Comparison of ENCODE assay signal across 9 mouse cellular contexts in the genomic region with DNA sequence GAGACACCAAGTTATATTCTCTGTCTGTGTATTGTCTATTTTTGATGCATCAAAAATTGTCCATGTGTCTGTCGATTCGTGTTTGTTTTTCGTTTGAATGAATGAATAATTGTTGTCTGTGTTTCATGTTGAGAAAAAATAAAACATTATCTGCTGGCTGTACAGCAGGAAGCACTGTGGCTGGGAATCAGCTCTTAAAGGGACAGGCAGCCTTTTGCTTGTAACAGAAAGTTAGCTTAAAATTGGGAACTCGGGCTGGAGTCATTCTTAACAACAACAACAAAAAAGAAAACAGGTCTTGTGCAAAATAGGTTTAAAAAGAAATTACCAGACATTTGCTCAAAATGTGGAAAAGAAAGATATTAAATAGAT. TPM values are rescaled to one million over a fixed set of nuclear protein-coding genes. Genes with fewer than 3 reads are reported as not detected.
DNase-seq lines count a peak whose midpoint lies in the region; ATAC-seq and TF ChIP-seq lines count a peak whose summit lies in the region.
"Had no signal": no experiment of that assay in that cellular context is flagged by ENCODE, and none has a peak within 500 bp of the region (broad histone marks: within the 10 kb centered on the region; RNA-seq: fewer than 3 reads in every experiment).

No protein-coding gene starts in this region.

- no peak overlapping the region for H3K9ac ChIP-seq in kidney, postnatal 0 days (ENCODE audit: low read depth, low read length)
- peak overlapping the region; percentile 53 for H3K9ac ChIP-seq in intestine, embryonic 14.5 days (ENCODE audit: low read length)
- H3K9ac ChIP-seq in midbrain, embryonic 14.5 days (replicated peaks; ENCODE audit: low read length), result peak overlapping the region; percentile 64

- no peaks in the 10 kb centered on the region for H3K27me3 ChIP-seq in kidney, postnatal 0 days (ENCODE audit: insufficient read depth, low read length)
- no peaks in the 10 kb centered on the region for H3K27me3 ChIP-seq in intestine, embryonic 14.5 days (replicated peaks; ENCODE audit: control insufficient read depth, insufficient read depth, low read length)
- H3K27me3 ChIP-seq in midbrain, embryonic 14.5 days (ENCODE audit: control insufficient read depth, insufficient read depth, low read length), result no peaks in the 10 kb centered on the region

- DNase-seq in kidney, postnatal 0 days (ENCODE audit: low spot score), result no peak
- DNase-seq in kidney, adult 11 months, result no peak
- no peak for DNase-seq in intestine, embryonic 14.5 days (ENCODE audit: low spot score)
- DNase-seq in midbrain, embryonic 14.5 days, result no peak
- no peak for DNase-seq in left cerebral cortex, postnatal 14 days (ENCODE audit: low spot score in 2 of 2)
- no peak for DNase-seq in lung, postnatal 36 days
- DNase-seq in retina, embryonic 14.5 days (ENCODE audit: low spot score), result no peak

- peak; percentile 14; the same call in 1 of the 2 replicates for ATAC-seq in kidney, postnatal 0 days (replicated peaks; ENCODE audit: low FRiP score, low read depth)
- ATAC-seq in intestine, embryonic 14.5 days (replicated peaks; ENCODE audit: low FRiP score, low TSS enrichment, low read depth), result peak; percentile 30; the same call in 1 of the 2 replicates
- peak; percentile 34; the same call in 1 of the 2 replicates for ATAC-seq in midbrain, embryonic 14.5 days (ENCODE audit: low FRiP score, low TSS enrichment)

- no peaks in the 10 kb centered on the region for H3K9me3 ChIP-seq in kidney, postnatal 0 days (replicated peaks; ENCODE audit: low read length)
- no peaks in the 10 kb centered on the region for H3K9me3 ChIP-seq in intestine, embryonic 14.5 days (ENCODE audit: control insufficient read depth, low read length)
- H3K9me3 ChIP-seq in midbrain, embryonic 14.5 days (ENCODE audit: control insufficient read depth, low read length), result no peaks in the 10 kb centered on the region

- TF ChIP-seq POLR2A in embryonic fibroblast, embryonic 13.5 days (IDR thresholded peaks at IDR 0.05; ENCODE audit: low read depth, low read length), result no peak

- TF ChIP-seq CTCF in kidney, postnatal 0 days (IDR thresholded peaks at IDR 0.05; ENCODE audit: low read depth), result no peak
- no peak for TF ChIP-seq CTCF in embryonic fibroblast, embryonic 13.5 days (IDR thresholded peaks at IDR 0.05; ENCODE audit: borderline replicate concordance, insufficient read depth, low read length)

- intact Hi-C loops in left cerebral cortex, postnatal 14 days (cut with DNase I), result loop anchor here (10.0 kb wide), 1 partner anchor 712 kb away; no protein-coding TSS in a partner anchor

- H3K27ac ChIP-seq in kidney, postnatal 0 days, result no peak overlapping the region
- no peak overlapping the region for H3K27ac ChIP-seq in embryonic fibroblast, embryonic 13.5 days (ENCODE audit: insufficient read depth, low read length)
- H3K27ac ChIP-seq in intestine, embryonic 14.5 days (ENCODE audit: low read depth), result peak overlapping the region; percentile 83
- H3K27ac ChIP-seq in midbrain, embryonic 14.5 days (replicated peaks; ENCODE audit: low read depth, low read length), result peak overlapping the region; percentile 83

- H3K4me3 ChIP-seq in kidney, postnatal 0 days (replicated peaks; ENCODE audit: low read depth, low read length), result peak overlapping the region; percentile 58
- peak overlapping the region; percentile 60; the same call in 1 of the 2 replicates for H3K4me3 ChIP-seq in embryonic fibroblast, embryonic 13.5 days (ENCODE audit: insufficient read depth, low read length)
- peak overlapping the region; percentile 50 for H3K4me3 ChIP-seq in intestine, embryonic 14.5 days (ENCODE audit: low read depth, low read length)
- H3K4me3 ChIP-seq in midbrain, embryonic 14.5 days (replicated peaks; ENCODE audit: low read depth, low read length), result peak overlapping the region; percentile 83

- 2% methylated on average over 4 of the region's 4 CpGs for WGBS in kidney, postnatal 0 days
- WGBS in intestine, embryonic 14.5 days, result 0% methylated on average over 4 of the region's 4 CpGs
- 0% methylated on average over 4 of the region's 4 CpGs for WGBS in midbrain, embryonic 14.5 days

- H3K4me2 ChIP-seq in kidney, postnatal 0 days (ENCODE audit: low read length), result peak overlapping the region; percentile 96
- peak overlapping the region; percentile 75 for H3K4me2 ChIP-seq in intestine, embryonic 14.5 days (ENCODE audit: low read length)
- H3K4me2 ChIP-seq in midbrain, embryonic 14.5 days (ENCODE audit: low read length), result peak overlapping the region; percentile 74

- H3K36me3 ChIP-seq in kidney, postnatal 0 days (ENCODE audit: insufficient read depth, low read length), result no peaks in the 10 kb centered on the region
- no peaks in the 10 kb centered on the region for H3K36me3 ChIP-seq in intestine, embryonic 14.5 days (ENCODE audit: control insufficient read depth, insufficient read depth, low read length)
- no peaks in the 10 kb centered on the region for H3K36me3 ChIP-seq in midbrain, embryonic 14.5 days (ENCODE audit: control insufficient read depth, insufficient read depth, low read length)

- H3K4me1 ChIP-seq in kidney, postnatal 0 days (replicated peaks; ENCODE audit: insufficient read depth, low read length), result no peaks in the 10 kb centered on the region
- no peaks in the 10 kb centered on the region for H3K4me1 ChIP-seq in embryonic fibroblast, embryonic 13.5 days (ENCODE audit: control insufficient read depth, insufficient read depth, low read length)
- no peaks in the 10 kb centered on the region for H3K4me1 ChIP-seq in intestine, embryonic 14.5 days (replicated peaks; ENCODE audit: control insufficient read depth, insufficient read depth, low read length)
- no peaks in the 10 kb centered on the region for H3K4me1 ChIP-seq in midbrain, embryonic 14.5 days (ENCODE audit: control insufficient read depth, insufficient read depth, low read length)

RNA-seq across cellular contexts. Expression of gene Olfr725, which starts 22.5 kb away (rescaled TPM):
- not detected in 2 replicates for polyA plus RNA-seq in kidney, postnatal 0 days (2015; fragmentation: Nextera tagmentation; extraction: Ambion mirVana)
- not detected in 2 replicates for polyA plus RNA-seq in embryonic fibroblast, embryonic 13.5 days (2011; ENCODE audit: insufficient read length, low read depth, missing spikeins)
- polyA plus RNA-seq in intestine, embryonic 14.5 days (2014; fragmentation: Nextera tagmentation; extraction: Ambion mirVana), result not detected in 2 replicates
- polyA plus RNA-seq in midbrain, embryonic 14.5 days (2014; fragmentation: Nextera tagmentation; extraction: Ambion mirVana), result not detected in 2 replicates
- not detected for total RNA-seq in left cerebral cortex, postnatal 14 days (2021)
- polyA plus RNA-seq: small intestine, adult 2 months had no signal

RNA-seq across cellular contexts. Expression of gene Olfr726, which starts 28.0 kb away (rescaled TPM):
- not detected in 2 replicates for polyA plus RNA-seq in kidney, postnatal 0 days (2015; fragmentation: Nextera tagmentation; extraction: Ambion mirVana)
- not detected in 2 replicates for polyA plus RNA-seq in embryonic fibroblast, embryonic 13.5 days (2011; ENCODE audit: insufficient read length, low read depth, missing spikeins)
- polyA plus RNA-seq in intestine, embryonic 14.5 days (2014; fragmentation: Nextera tagmentation; extraction: Ambion mirVana), result not detected in 2 replicates
- not detected in 2 replicates for polyA plus RNA-seq in midbrain, embryonic 14.5 days (2014; fragmentation: Nextera tagmentation; extraction: Ambion mirVana)
- not detected for total RNA-seq in left cerebral cortex, postnatal 14 days (2021)
- polyA plus RNA-seq: small intestine, adult 2 months had no signal

Comparison
In these comparisons a context has a peak if more than half of its experiments do, and no peak if none do; other contexts are left out.
1. H3K27ac ChIP-seq: peak in intestine, embryonic 14.5 days (single experiment) and midbrain, embryonic 14.5 days (single experiment); none in kidney, postnatal 0 days (single experiment) and embryonic fibroblast, embryonic 13.5 days (single experiment).
2. Peak in every context shown above with its lines, with median percentiles within 50 percentile points of each other: ATAC-seq, H3K4me2 ChIP-seq and H3K4me3 ChIP-seq.